Comparison of ENCODE assay signal across 10 mouse cellular contexts in genomic region chr17:26698846-26699245, GRCm38 (mm10). TPM values are rescaled to one million over a fixed set of nuclear protein-coding genes. Genes with fewer than 3 reads are reported as not detected.
A peak's percentile ranks its signal among the peaks of the same experiment; 100 is the strongest.
DNase-seq lines count a peak whose midpoint lies in the region; ATAC-seq and TF ChIP-seq lines count a peak whose summit lies in the region.
"Had no signal": no experiment of that assay in that cellular context is flagged by ENCODE, and none has a peak within 500 bp of the region (broad histone marks: within the 10 kb centered on the region; RNA-seq: fewer than 3 reads in every experiment).

No protein-coding gene starts in this region.

- WGBS in forebrain, embryonic 12.5 days, result 79% methylated on average over 5 of the region's 5 CpGs

- peak; percentile 45 for TF ChIP-seq CTCF in left cerebral cortex, adult 2 months (IDR thresholded peaks at IDR 0.05)

- in situ Hi-C loops in ES-E14 (cut with MboI; ENCODE audit: low sequenced_read_pairs in 2 of 2, unreplicated experiment in 2 of 2), result loop anchor here in 1 of 2 experiments (25.0 kb wide), 1 partner anchor 188 kb away; no protein-coding TSS in a partner anchor

- no peaks in the 10 kb centered on the region for H3K27me3 ChIP-seq in forebrain, embryonic 12.5 days
- H3K27me3 ChIP-seq: embryonic facial prominence, embryonic 12.5 days had no signal

- H3K4me1 ChIP-seq in ES-E14 (ENCODE audit: control insufficient read depth in 2 of 2, insufficient read depth in 2 of 2, low read length in 2 of 2, poor library complexity in 1 of 2), result peaks cover 3 to 9% of the 10 kb centered on the region in 2 experiments; a peak in 3 of 4 replicates
- H3K4me1 ChIP-seq in forebrain, embryonic 12.5 days, result 0 out of 2 replicates have a peak, but pooled peaks cover 4% of the 10 kb centered on the region
- H3K4me1 ChIP-seq: embryonic facial prominence, embryonic 12.5 days had no signal

- no peak overlapping the region for H3K27ac ChIP-seq in left cerebral cortex, adult 2 months
- H3K27ac ChIP-seq in ES-E14 (ENCODE audit: insufficient read depth, low read depth, low read length, poor library complexity, severe bottlenecking), result no peak overlapping the region
- H3K27ac ChIP-seq in forebrain, embryonic 12.5 days, result no peak overlapping the region
- H3K27ac ChIP-seq: embryonic facial prominence, embryonic 12.5 days had no signal

- no peak overlapping the region for H3K9ac ChIP-seq in ES-E14 (ENCODE audit: insufficient read depth, low read depth, low read length, poor library complexity, severe bottlenecking)
- no peak overlapping the region for H3K9ac ChIP-seq in forebrain, embryonic 12.5 days
- H3K9ac ChIP-seq: embryonic facial prominence, embryonic 12.5 days had no signal

- H3K4me2 ChIP-seq in forebrain, embryonic 12.5 days, result no peak overlapping the region
- H3K4me2 ChIP-seq: embryonic facial prominence, embryonic 12.5 days had no signal

- no peak overlapping the region for H3K4me3 ChIP-seq in left cerebral cortex, adult 2 months
- H3K4me3 ChIP-seq in ES-E14 (ENCODE audit: insufficient read depth in 1 of 2, low read depth in 1 of 2, low read length in 2 of 2, poor library complexity in 1 of 2, severe bottlenecking in 1 of 2), result no peak overlapping the region
- no peak overlapping the region for H3K4me3 ChIP-seq in forebrain, embryonic 12.5 days (replicated peaks)
- H3K4me3 ChIP-seq: embryonic facial prominence, embryonic 12.5 days had no signal

- ATAC-seq in CD4-positive, CD25-positive, alpha-beta regulatory T cell, adult 4 months, result no peak
- ATAC-seq in megakaryocyte, adult 5-6 weeks (ENCODE audit: poor library complexity, severe bottlenecking), result peak; percentile 45; the same call in 1 of the 2 replicates
- no peak for ATAC-seq in forebrain, embryonic 12.5 days (ENCODE audit: low FRiP score)

- intact Hi-C loops in left cerebral cortex, adult 2 months (cut with DNase I), result no loop called here
- intact Hi-C loops in left cerebral cortex, postnatal 36 days (cut with DNase I), result no loop called here

- no peaks in the 10 kb centered on the region for H3K9me3 ChIP-seq in ES-E14 (ENCODE audit: control insufficient read depth, insufficient read depth, low read depth, low read length)
- no peaks in the 10 kb centered on the region for H3K9me3 ChIP-seq in forebrain, embryonic 12.5 days
- H3K9me3 ChIP-seq: embryonic facial prominence, embryonic 12.5 days had no signal

- peak; percentile 58 for DNase-seq in CD4-positive, CD25-positive, alpha-beta regulatory T cell, adult 2 months (ENCODE audit: low read depth, low spot score)
- DNase-seq in left cerebral cortex, adult 2 months (ENCODE audit: extremely low spot score in 1 of 2, low spot score in 2 of 2), result no peak
- no peak for DNase-seq in left cerebral cortex, postnatal 36 days (ENCODE audit: low spot score in 2 of 2)
- DNase-seq in ES-E14 (ENCODE audit: low read depth, low spot score), result no peak
- no peak for DNase-seq in adrenal gland, postnatal 10 days
- DNase-seq: gastrocnemius, postnatal 10 days had no signal

- peaks cover 11% of the 10 kb centered on the region; the same call in 1 of the 2 replicates for H3K36me3 ChIP-seq in ES-E14 (ENCODE audit: control insufficient read depth, insufficient read depth, low read length, poor library complexity, severe bottlenecking)
- peaks cover 39% of the 10 kb centered on the region for H3K36me3 ChIP-seq in forebrain, embryonic 12.5 days (replicated peaks)

TF ChIP-seq in ES-E14, 5 proteins besides CTCF, POLR2A, EP300 and RAD21:
- TF ChIP-seq ZC3H11A (IDR thresholded peaks at IDR 0.05; ENCODE audit: borderline replicate concordance, low read depth, low read length), result 0 out of 2 replicates have a peak, but pooled peaks have one; percentile 4
- TF ChIP-seq CHD2 (IDR thresholded peaks at IDR 0.05; ENCODE audit: low read depth, low read length), result no peak
- TF ChIP-seq HCFC1 (IDR thresholded peaks at IDR 0.05; ENCODE audit: borderline replicate concordance, insufficient read depth, low read length), result no peak
- TF ChIP-seq MAFK (IDR thresholded peaks at IDR 0.05; ENCODE audit: insufficient read depth, low read depth, low read length), result no peak

RNA-seq across cellular contexts. Expression of gene Crebrf, which starts 16.6 kb away (rescaled TPM):
- polyA plus RNA-seq in CD4-positive, CD25-positive, alpha-beta regulatory T cell, adult 4 months (2017; shearing (Covaris generic)), result 10 to 100 TPM; 60.7 to 69.8 TPM
- total RNA-seq in left cerebral cortex, adult 2 months (2021), result 100 to 1,000 TPM; 150 TPM
- 100 to 1,000 TPM; 117 to 118 TPM for total RNA-seq in left cerebral cortex, postnatal 36 days (2021)
- total RNA-seq in ES-E14 (2012; rRNA removed), result 16.6 and 36.3 TPM in 2 replicates
- total RNA-seq in megakaryocyte, adult 5-6 weeks (2015), result 24.7 and 31.2 TPM in 2 replicates
- total RNA-seq in megakaryocyte, adult 5-6 weeks (2017), result 30.1 and 39.5 TPM in 2 replicates
- 10 to 100 TPM; 48.8 to 55.6 TPM for total RNA-seq in adrenal gland, postnatal 10 days (2021)
- 7.6 and 8.4 TPM in 2 replicates for polyA plus RNA-seq in forebrain, embryonic 12.5 days (2016; fragmentation: Nextera tagmentation; extraction: Ambion mirVana)

RNA-seq across cellular contexts. Expression of gene Atp6v0e, which starts 35.8 kb away (rescaled TPM):
- 100 to 1,000 TPM; 354 to 386 TPM for polyA plus RNA-seq in CD4-positive, CD25-positive, alpha-beta regulatory T cell, adult 4 months (2017; shearing (Covaris generic))
- 10 to 100 TPM; 39.2 to 44.6 TPM for total RNA-seq in left cerebral cortex, adult 2 months (2021)
- 10 to 100 TPM; 41.3 to 44.1 TPM for total RNA-seq in left cerebral cortex, postnatal 36 days (2021)
- total RNA-seq in ES-E14 (2012; rRNA removed), result 252 and 291 TPM in 2 replicates
- 304 and 336 TPM in 2 replicates for total RNA-seq in megakaryocyte, adult 5-6 weeks (2015)
- 529 and 571 TPM in 2 replicates for total RNA-seq in megakaryocyte, adult 5-6 weeks (2017)
- total RNA-seq in adrenal gland, postnatal 10 days (2021), result 100 to 1,000 TPM; 180 to 190 TPM
- polyA plus RNA-seq in forebrain, embryonic 12.5 days (2016; fragmentation: Nextera tagmentation; extraction: Ambion mirVana), result 94.5 and 104 TPM in 2 replicates
